ENCODE assay signal across 8 mouse cellular contexts in genomic region chrX:102349843-102350731, GRCm38 (mm10).
DNase-seq lines count a peak whose midpoint lies in the region; ATAC-seq lines count a peak whose summit lies in the region.

No protein-coding gene starts in this region.

- intact Hi-C loops in gastrocnemius, postnatal 36 days (cut with DNase I): no loop called here

- ATAC-seq in midbrain, embryonic 16.5 days: 0 out of 2 replicates have a peak, but pooled peaks have one; percentile 11
- ATAC-seq in midbrain, embryonic 15.5 days (replicated peaks): no peak
- no peak for ATAC-seq in megakaryocyte, adult 5-6 weeks (ENCODE audit: poor library complexity, severe bottlenecking)

- H3K9ac ChIP-seq in midbrain, embryonic 16.5 days (ENCODE audit: low read depth, low read length): no peak overlapping the region
- H3K9ac ChIP-seq in midbrain, embryonic 15.5 days: no peak overlapping the region

- WGBS in midbrain, embryonic 16.5 days: 65% methylated on average over 14 of the region's 14 CpGs
- WGBS in midbrain, embryonic 15.5 days: 75% methylated on average over 14 of the region's 14 CpGs

- H3K36me3 ChIP-seq in midbrain, embryonic 16.5 days (ENCODE audit: control insufficient read depth, insufficient read depth, low read length): no peaks in the 10 kb centered on the region
- no peaks in the 10 kb centered on the region for H3K36me3 ChIP-seq in midbrain, embryonic 15.5 days (replicated peaks)

- H3K9me3 ChIP-seq in midbrain, embryonic 16.5 days (replicated peaks; ENCODE audit: control insufficient read depth, low read length, poor library complexity, severe bottlenecking): no peaks in the 10 kb centered on the region
- H3K9me3 ChIP-seq in midbrain, embryonic 15.5 days: no peaks in the 10 kb centered on the region

- H3K4me1 ChIP-seq in midbrain, embryonic 16.5 days (ENCODE audit: control insufficient read depth, insufficient read depth, low read length): peaks cover 3% of the 10 kb centered on the region; the same call in 1 of the 2 replicates
- H3K4me1 ChIP-seq in midbrain, embryonic 15.5 days: peaks cover 5% of the 10 kb centered on the region; the same call in 1 of the 2 replicates

- no peak overlapping the region for H3K27ac ChIP-seq in midbrain, embryonic 16.5 days (ENCODE audit: low read length)
- no peak overlapping the region for H3K27ac ChIP-seq in midbrain, embryonic 15.5 days

- peak; percentile 8 for DNase-seq in cerebellum, adult 9-11 months
- DNase-seq in gastrocnemius, postnatal 36 days: peak; percentile 21 to 35
- DNase-seq in lung, postnatal 36 days: peak; percentile 23
- no peak for DNase-seq in B cell, adult 2 months
- DNase-seq in spleen, postnatal 10 days (ENCODE audit: low spot score in 2 of 2): no peak

- no peak overlapping the region for H3K4me3 ChIP-seq in midbrain, embryonic 16.5 days (ENCODE audit: low read depth, low read length)
- H3K4me3 ChIP-seq in midbrain, embryonic 15.5 days: no peak overlapping the region

- peaks cover 9% of the 10 kb centered on the region for H3K27me3 ChIP-seq in midbrain, embryonic 16.5 days (ENCODE audit: control insufficient read depth, insufficient read depth, low read depth, low read length)
- H3K27me3 ChIP-seq in midbrain, embryonic 15.5 days (replicated peaks): peaks cover 12% of the 10 kb centered on the region; the same call in 1 of the 2 replicates

- no peak overlapping the region for H3K4me2 ChIP-seq in midbrain, embryonic 16.5 days (ENCODE audit: low read length)
- no peak overlapping the region for H3K4me2 ChIP-seq in midbrain, embryonic 15.5 days

Comparison
In these comparisons a context has a peak if more than half of its experiments do, and no peak if none do; other contexts are left out.
1. DNase-seq: peak in cerebellum, adult 9-11 months (single experiment), gastrocnemius, postnatal 36 days (2 of 2) and lung, postnatal 36 days (single experiment); none in B cell, adult 2 months (0 of 2) and spleen, postnatal 10 days (0 of 2).